ENCODE assay signal across 1 mouse cellular context in genomic region chr10:80072623-80073489, GRCm38 (mm10).
TF ChIP-seq lines count a peak whose summit lies in the region.

No protein-coding gene starts in this region.

TF ChIP-seq in CH12.LX, 34 proteins besides CTCF, POLR2A, EP300 and RAD21:
- TF ChIP-seq CHD1 (IDR thresholded peaks at IDR 0.05; ENCODE audit: low read depth, low read length): no peak
- TF ChIP-seq PAX5 (IDR thresholded peaks at IDR 0.05; ENCODE audit: low read length): no peak
- TF ChIP-seq NELFE (IDR thresholded peaks at IDR 0.05; ENCODE audit: low read depth, low read length): no peak
- TF ChIP-seq IRF4 (IDR thresholded peaks at IDR 0.05; ENCODE audit: low read depth, low read length): no peak
- TF ChIP-seq MAZ (IDR thresholded peaks at IDR 0.05; ENCODE audit: low read depth, low read length): no peak
- no peak for TF ChIP-seq MAX (IDR thresholded peaks at IDR 0.05; ENCODE audit: low read length)
- no peak for TF ChIP-seq MYC (IDR thresholded peaks at IDR 0.05; ENCODE audit: low read depth, low read length)
- TF ChIP-seq GABPA (IDR thresholded peaks at IDR 0.05; ENCODE audit: insufficient replicate concordance, low read depth, low read length): no peak
- no peak for TF ChIP-seq ETS1 (conservative IDR thresholded peaks at IDR 0.05; ENCODE audit: low read depth, low read length)
- TF ChIP-seq JUN (IDR thresholded peaks at IDR 0.05; ENCODE audit: insufficient read depth, low read depth, low read length): no peak
- no peak for TF ChIP-seq BHLHE40 (IDR thresholded peaks at IDR 0.05; ENCODE audit: low read depth, low read length)
- no peak for TF ChIP-seq POLR2AphosphoS2 (IDR thresholded peaks at IDR 0.05; ENCODE audit: low read depth, low read length)
- no peak for TF ChIP-seq ZKSCAN1 (IDR thresholded peaks at IDR 0.05; ENCODE audit: borderline replicate concordance, low read depth, low read length)
- no peak for TF ChIP-seq E2F4 (IDR thresholded peaks at IDR 0.05; ENCODE audit: insufficient replicate concordance, low read depth, low read length)
- TF ChIP-seq TBP (conservative IDR thresholded peaks at IDR 0.05; ENCODE audit: low read depth, low read length): no peak
- no peak for TF ChIP-seq SMC3 (IDR thresholded peaks at IDR 0.05; ENCODE audit: low read depth, low read length)
